Mouse (Mus musculus): ENCODE data around the gene Aoah. TPM values are rescaled to one million over a fixed set of nuclear protein-coding genes. Genes with fewer than 3 reads are reported as not detected.

Aoah gene
- polyA plus RNA-seq, 2 experiments: 1.3 to 1.6 TPM

DNA sequence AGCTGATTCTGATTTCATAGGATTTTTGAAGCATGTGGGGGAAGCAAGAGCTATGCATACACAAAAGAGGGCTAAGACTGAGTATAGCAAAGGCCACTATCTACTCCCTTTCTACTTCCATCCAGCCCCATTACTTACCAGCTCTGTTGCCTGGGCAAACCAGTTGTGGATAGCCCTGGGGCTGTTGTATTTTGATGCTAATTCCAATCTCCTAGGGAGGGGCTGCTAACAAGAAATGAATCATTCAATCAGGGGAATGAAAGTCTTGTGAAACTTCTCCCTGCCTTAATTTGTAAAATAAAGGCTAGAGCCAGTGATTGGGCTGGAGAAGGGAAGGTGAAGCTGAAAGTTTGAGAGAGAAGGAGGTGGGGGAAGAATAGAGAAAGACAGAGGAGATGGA, 142.1 kb downstream of the Aoah start:
- TF ChIP-seq CTCF (IDR thresholded peaks at IDR 0.05; ENCODE audit: low read depth) (no peak), EP300 (IDR thresholded peaks at IDR 0.05; ENCODE audit: low read depth) (no peak)
- Histone ChIP-seq H3K9ac (replicated peaks) (no peak overlapping the region), H3K9me3 (ENCODE audit: control insufficient read depth, low read length) (no peaks in the 10 kb centered on the region), H3K27ac (no peak overlapping the region), H3K36me3 (replicated peaks; ENCODE audit: control insufficient read depth, insufficient read depth, low read depth) (no peaks in the 10 kb centered on the region), H3K4me2 (ENCODE audit: low read depth) (no peak overlapping the region), H3K27me3 (ENCODE audit: control insufficient read depth, insufficient read depth, low read length) (no peaks in the 10 kb centered on the region), H3K4me3 (ENCODE audit: insufficient read depth in 1 of 2, low read depth in 2 of 2, low read length in 2 of 2) (no peak overlapping the region), H3K4me1 (replicated peaks; ENCODE audit: control insufficient read depth in 2 of 2, insufficient read depth in 2 of 2, low read length in 1 of 2) (no peaks in the 10 kb centered on the region)
- ATAC-seq (ENCODE audit: insufficient read depth): no peak
- DNase-seq (ENCODE audit: low read depth in 3 of 3, low spot score in 3 of 3): no peak

DNA sequence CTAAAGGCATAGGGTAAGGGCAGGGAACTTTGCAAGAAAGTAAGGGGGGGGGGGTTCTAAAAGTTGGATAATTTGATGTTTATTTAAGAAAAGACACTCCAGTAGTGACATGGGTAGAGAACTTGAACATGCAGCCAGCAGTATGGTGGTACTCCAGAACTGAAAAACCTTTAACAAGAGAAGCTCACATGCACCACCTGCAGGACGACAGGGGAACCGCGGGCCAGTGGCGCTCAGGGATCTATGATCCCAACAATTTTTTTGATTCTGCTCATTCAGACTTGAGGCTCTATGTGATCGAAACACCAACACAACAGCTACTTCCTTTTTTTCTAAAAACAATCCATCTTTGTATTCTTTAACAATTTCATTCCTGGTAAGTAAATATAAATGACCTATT, 143.5 kb downstream of the Aoah start:
- no peak overlapping the region for H3K9ac ChIP-seq (replicated peaks)
- H3K4me3 ChIP-seq (ENCODE audit: insufficient read depth in 1 of 2, low read depth in 2 of 2, low read length in 2 of 2): no peak overlapping the region
- no peaks in the 10 kb centered on the region for H3K36me3 ChIP-seq (replicated peaks; ENCODE audit: control insufficient read depth, insufficient read depth, low read depth)
- DNase-seq (ENCODE audit: low read depth in 3 of 3, low spot score in 3 of 3) (no peak), ATAC-seq (ENCODE audit: insufficient read depth) (no peak)
- no peaks in the 10 kb centered on the region for H3K9me3 ChIP-seq (ENCODE audit: control insufficient read depth, low read length)
- H3K4me1 ChIP-seq (replicated peaks; ENCODE audit: control insufficient read depth in 2 of 2, insufficient read depth in 2 of 2, low read length in 1 of 2): no peaks in the 10 kb centered on the region
- TF ChIP-seq EP300 (IDR thresholded peaks at IDR 0.05; ENCODE audit: low read depth): no peak
- peak; percentile 74 for TF ChIP-seq CTCF (IDR thresholded peaks at IDR 0.05; ENCODE audit: low read depth)
- WGBS (ENCODE audit: insufficient replicate concordance): 8% methylated on average over 5 of the region's 5 CpGs
- no peak overlapping the region for H3K4me2 ChIP-seq (ENCODE audit: low read depth)
- H3K27me3 ChIP-seq (ENCODE audit: control insufficient read depth, insufficient read depth, low read length): no peaks in the 10 kb centered on the region
- H3K27ac ChIP-seq: no peak overlapping the region

DNA sequence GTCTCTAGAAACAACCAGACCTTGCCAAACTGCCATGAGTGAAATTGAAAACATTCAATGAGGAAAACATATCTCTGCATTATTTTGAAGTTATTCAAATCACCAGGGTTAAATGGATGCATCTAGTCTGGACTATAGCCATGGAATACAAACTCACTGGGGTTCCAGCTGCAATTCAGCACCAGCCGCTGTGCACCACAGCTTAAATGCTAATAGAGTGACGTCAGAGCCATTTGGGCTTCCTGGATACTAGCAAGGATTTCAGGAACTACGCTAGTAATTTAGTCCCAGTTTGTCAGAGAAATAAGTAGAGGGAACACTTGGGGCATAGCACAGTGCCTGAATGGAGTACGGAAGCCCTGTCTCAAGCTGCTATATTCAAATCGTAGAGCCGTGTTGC, 145.2 kb downstream of the Aoah start:
- Histone ChIP-seq H3K9ac (replicated peaks) (no peak overlapping the region), H3K36me3 (replicated peaks; ENCODE audit: control insufficient read depth, insufficient read depth, low read depth) (no peaks in the 10 kb centered on the region), H3K27ac (no peak overlapping the region), H3K4me2 (ENCODE audit: low read depth) (no peak overlapping the region), H3K27me3 (ENCODE audit: control insufficient read depth, insufficient read depth, low read length) (no peaks in the 10 kb centered on the region), H3K9me3 (ENCODE audit: control insufficient read depth, low read length) (no peaks in the 10 kb centered on the region), H3K4me3 (ENCODE audit: insufficient read depth in 1 of 2, low read depth in 2 of 2, low read length in 2 of 2) (no peak overlapping the region), H3K4me1 (replicated peaks; ENCODE audit: control insufficient read depth in 2 of 2, insufficient read depth in 2 of 2, low read length in 1 of 2) (no peaks in the 10 kb centered on the region)
- DNase-seq (ENCODE audit: low read depth in 3 of 3, low spot score in 3 of 3) (no peak), ATAC-seq (ENCODE audit: insufficient read depth) (no peak)
- WGBS (ENCODE audit: insufficient replicate concordance): 61% methylated on average over 6 of the region's 6 CpGs
- TF ChIP-seq EP300 (IDR thresholded peaks at IDR 0.05; ENCODE audit: low read depth): no peak
- TF ChIP-seq CTCF (IDR thresholded peaks at IDR 0.05; ENCODE audit: low read depth): no peak

DNA sequence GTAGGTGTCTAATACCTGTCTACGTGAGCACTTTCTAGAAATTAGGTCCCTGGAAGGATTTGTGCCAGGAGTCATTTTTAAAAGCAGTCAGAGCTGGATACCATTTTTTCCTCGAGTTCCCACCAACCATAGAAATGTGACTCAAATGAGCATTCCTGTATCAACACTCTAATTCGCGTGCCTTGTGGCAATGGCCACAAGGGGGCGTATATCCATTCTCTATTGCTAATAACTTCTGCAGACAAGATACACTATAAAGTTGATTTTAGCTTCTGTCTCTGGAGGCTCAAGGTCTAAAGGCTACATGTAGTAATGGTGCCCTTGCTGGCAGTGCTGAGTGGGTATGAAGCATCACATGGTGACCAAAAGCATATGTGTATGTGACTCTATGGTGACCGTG, 146.5 kb downstream of the Aoah start:
- no peak for DNase-seq (ENCODE audit: low read depth in 3 of 3, low spot score in 3 of 3)

DNA sequence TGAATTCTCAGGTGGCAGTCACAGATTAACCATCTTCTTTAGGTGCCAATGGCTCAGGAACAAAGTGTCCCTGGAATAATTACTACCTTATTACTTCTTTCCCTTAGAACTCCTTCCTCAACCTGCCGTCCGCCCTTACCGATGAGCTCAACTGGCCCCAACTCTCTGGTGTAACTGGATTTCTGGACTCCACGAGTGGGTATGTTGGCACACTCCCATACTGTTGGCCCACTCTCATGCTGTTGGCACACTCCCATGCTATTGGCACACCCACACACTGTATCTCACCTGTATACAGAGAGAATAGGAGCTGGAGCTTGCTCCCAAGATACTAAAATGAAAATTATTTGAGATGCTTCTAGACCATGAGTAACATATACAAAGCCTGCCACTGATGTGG, 147.8 kb downstream of the Aoah start:
- Histone ChIP-seq H3K27me3 (ENCODE audit: control insufficient read depth, insufficient read depth, low read length) (no peaks in the 10 kb centered on the region), H3K4me1 (replicated peaks; ENCODE audit: control insufficient read depth in 2 of 2, insufficient read depth in 2 of 2, low read length in 1 of 2) (no peaks in the 10 kb centered on the region), H3K9ac (replicated peaks) (no peak overlapping the region), H3K4me2 (ENCODE audit: low read depth) (no peak overlapping the region), H3K36me3 (replicated peaks; ENCODE audit: control insufficient read depth, insufficient read depth, low read depth) (no peaks in the 10 kb centered on the region), H3K27ac (no peak overlapping the region), H3K9me3 (ENCODE audit: control insufficient read depth, low read length) (no peaks in the 10 kb centered on the region), H3K4me3 (ENCODE audit: insufficient read depth in 1 of 2, low read depth in 2 of 2, low read length in 2 of 2) (no peak overlapping the region)
- TF ChIP-seq CTCF (IDR thresholded peaks at IDR 0.05; ENCODE audit: low read depth) (no peak), EP300 (IDR thresholded peaks at IDR 0.05; ENCODE audit: low read depth) (no peak)
- WGBS (ENCODE audit: insufficient replicate concordance): 82% methylated on average over 4 of the region's 4 CpGs
- DNase-seq (ENCODE audit: low read depth in 3 of 3, low spot score in 3 of 3) (no peak), ATAC-seq (ENCODE audit: insufficient read depth) (no peak)

More for the DNA sequence above, 146.5 kb downstream of the Aoah start:
- no peaks in the 10 kb centered on the region for H3K9me3 ChIP-seq (ENCODE audit: control insufficient read depth, low read length)
- no peak overlapping the region for H3K27ac ChIP-seq
- H3K4me1 ChIP-seq (replicated peaks; ENCODE audit: control insufficient read depth in 2 of 2, insufficient read depth in 2 of 2, low read length in 1 of 2): no peaks in the 10 kb centered on the region
- no peak overlapping the region for H3K9ac ChIP-seq (replicated peaks)
- H3K4me2 ChIP-seq (ENCODE audit: low read depth): no peak overlapping the region
- no peaks in the 10 kb centered on the region for H3K27me3 ChIP-seq (ENCODE audit: control insufficient read depth, insufficient read depth, low read length)
- no peaks in the 10 kb centered on the region for H3K36me3 ChIP-seq (replicated peaks; ENCODE audit: control insufficient read depth, insufficient read depth, low read depth)
- no peak for ATAC-seq (ENCODE audit: insufficient read depth)
- H3K4me3 ChIP-seq (ENCODE audit: insufficient read depth in 1 of 2, low read depth in 2 of 2, low read length in 2 of 2): no peak overlapping the region
- WGBS (ENCODE audit: insufficient replicate concordance): 37% methylated on average over 6 of the region's 6 CpGs
- TF ChIP-seq CTCF (IDR thresholded peaks at IDR 0.05; ENCODE audit: low read depth): peak; percentile 68
- TF ChIP-seq EP300 (IDR thresholded peaks at IDR 0.05; ENCODE audit: low read depth): no peak
